Mouse (Mus musculus) C2C12 (cell line): ENCODE data around the gene Npl. TPM values are rescaled to one million over a fixed set of nuclear protein-coding genes. Genes with fewer than 3 reads are reported as not detected.
"Not testable (repeated sequence)": the region's sequence is repeated elsewhere in the genome, so short reads cannot be mapped to it uniquely, and the experiment has no call there.

Experiments used
- H3K27me3 ChIP-seq: one replicate; pipeline ENCODE4 v1.6.1; 2011; ENCODE audit not compliant: control insufficient read depth, insufficient read depth, insufficient read length
- H3K36me3 ChIP-seq: one replicate; pipeline ENCODE4 v1.6.1; 2011; ENCODE audit not compliant: control insufficient read depth, insufficient read depth
- H3K4me3 ChIP-seq: one replicate; pipeline ENCODE4 v1.5.1; 2011; ENCODE audit warnings: mild to moderate bottlenecking, control low read depth; ENCODE audit not compliant: poor library complexity, insufficient read depth, severe bottlenecking
- H3K79me2 ChIP-seq: one replicate; pipeline ENCODE4 v1.6.1; 2011; ENCODE audit not compliant: control insufficient read depth, insufficient read depth
- H3K79me3 ChIP-seq: one replicate; pipeline ENCODE4 v1.6.1; 2011; ENCODE audit warnings: low read depth, control low read depth
- H3ac ChIP-seq: one replicate; pipeline ENCODE3; 2011; ENCODE audit warnings: low read depth; ENCODE audit not compliant: control insufficient read depth, insufficient read length
- CEBPB ChIP-seq: IDR thresholded peaks from one replicate; pipeline ENCODE4 v1.6.1; 2011; ENCODE audit warnings: low read depth, mild to moderate bottlenecking, control low read depth, moderate library complexity
- CTCF ChIP-seq: IDR thresholded peaks from one replicate; pipeline ENCODE4 v1.5.1; 2011; ENCODE audit not compliant: control insufficient read depth, insufficient read depth, insufficient read length
- FOSL1 ChIP-seq: IDR thresholded peaks from one replicate; pipeline ENCODE4 v1.8.0; 2011; ENCODE audit warnings: mild to moderate bottlenecking, low read length; ENCODE audit not compliant: poor library complexity, insufficient read depth, severe bottlenecking
- MAX ChIP-seq: IDR thresholded peaks from one replicate; pipeline ENCODE4 v1.6.1; 2011; ENCODE audit warnings: mild to moderate bottlenecking, control low read depth
- MYOD1 ChIP-seq: IDR thresholded peaks from one replicate; pipeline ENCODE4 v1.6.1; 2011; ENCODE audit warnings: low read depth; ENCODE audit not compliant: control insufficient read depth, insufficient read length
- MYOG ChIP-seq: IDR thresholded peaks from one replicate; pipeline ENCODE4 v1.6.1; 2011; ENCODE audit not compliant: control insufficient read depth, insufficient read length; ENCODE audit errors: extremely low read depth
- USF1 ChIP-seq: IDR thresholded peaks from one replicate; pipeline ENCODE4 v1.6.1; 2011; ENCODE audit warnings: low read depth, mild to moderate bottlenecking, control low read depth, moderate library complexity
- polyA plus RNA-seq: library from polyadenylated mRNA; unstranded; fragments of >200 nt; fragmentation: generic; extraction: Trizol; gene quantifications from one replicate; pipeline ENCODE4 v1.2.1, GENCODE M21; 2012; ENCODE audit warnings: missing spikeins

Gene Npl
- polyA plus RNA-seq, 1 experiment: 0.26 TPM

GRCm38 (mm10) chr1:153535611-153536010 is 14.2 kb downstream of the Npl start:
- Histone ChIP-seq H3K27me3 (no peaks in the 10 kb centered on the region), H3K4me3 (no peak overlapping the region), H3K79me3 (no peaks in the 10 kb centered on the region), H3K36me3 (no peaks in the 10 kb centered on the region), H3K79me2 (no peaks in the 10 kb centered on the region), H3ac (no peak overlapping the region)
- no peak for TF ChIP-seq CTCF
- no peak for TF ChIP-seq CEBPB
- no peak for TF ChIP-seq MAX
- no peak for TF ChIP-seq USF1
- no peak for TF ChIP-seq MYOD1
- no peak for TF ChIP-seq FOSL1
- no peak for TF ChIP-seq MYOG

GRCm38 (mm10) chr1:153532896-153533295 is 16.9 kb downstream of the Npl start:
- H3ac ChIP-seq, H3K79me2 ChIP-seq, H3K4me3 ChIP-seq, H3K79me3 ChIP-seq, H3K36me3 ChIP-seq, H3K27me3 ChIP-seq: not testable (repeated sequence)

DNA sequence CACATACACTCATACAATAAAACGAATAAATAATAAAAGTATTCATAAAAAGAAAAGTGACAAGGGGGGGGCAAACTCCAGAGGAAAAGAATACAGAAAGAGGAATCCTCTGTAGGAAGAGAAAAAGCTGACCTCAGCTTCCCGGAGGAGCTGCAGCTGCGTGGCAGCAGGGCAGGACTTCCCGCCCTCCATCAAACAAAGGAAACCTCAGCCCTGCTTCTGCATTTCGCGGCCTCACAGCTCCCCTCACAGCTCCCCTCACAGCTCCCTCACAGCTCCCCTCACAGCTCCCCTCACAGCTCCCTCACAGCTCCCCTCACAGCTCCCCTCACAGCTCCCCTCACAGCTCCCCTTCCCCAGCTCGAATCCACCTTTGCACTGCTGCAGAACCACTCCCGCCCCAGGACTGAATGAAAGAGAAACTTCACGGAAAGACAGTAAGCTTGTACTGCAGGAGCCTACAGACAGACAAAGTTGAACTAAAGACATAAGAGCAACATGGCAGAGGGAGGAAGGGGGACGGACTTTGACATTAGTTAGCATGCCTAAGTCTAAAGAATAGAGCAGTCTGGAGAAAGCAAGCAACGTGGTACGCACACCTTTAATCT is 17.5 kb downstream of the Npl start:
- Histone ChIP-seq H3K27me3 (no peaks in the 10 kb centered on the region), H3K79me3 (no peaks in the 10 kb centered on the region), H3K4me3 (no peak overlapping the region), H3ac (no peak overlapping the region), H3K79me2 (no peaks in the 10 kb centered on the region), H3K36me3 (no peaks in the 10 kb centered on the region)
- no peak for TF ChIP-seq CEBPB
- no peak for TF ChIP-seq MYOD1
- no peak for TF ChIP-seq MYOG
- TF ChIP-seq MAX: no peak
- no peak for TF ChIP-seq USF1
- TF ChIP-seq FOSL1: no peak
- TF ChIP-seq CTCF: no peak

- no peak overlapping the region for H3ac ChIP-seq
- H3K36me3 ChIP-seq: no peaks in the 10 kb centered on the region
- H3K79me3 ChIP-seq: no peaks in the 10 kb centered on the region
- no peak for TF ChIP-seq CEBPB
- no peak for TF ChIP-seq MAX
- TF ChIP-seq MYOD1: no peak
- no peak for TF ChIP-seq CTCF
- TF ChIP-seq MYOG: no peak
- no peak for TF ChIP-seq FOSL1
- no peak for TF ChIP-seq USF1
- no peaks in the 10 kb centered on the region for H3K79me2 ChIP-seq
- no peak overlapping the region for H3K4me3 ChIP-seq
- H3K27me3 ChIP-seq: no peaks in the 10 kb centered on the region
These were observed 18.1 kb downstream of the Npl start for GRCm38 (mm10) chr1:153531677-153532233.

DNA sequence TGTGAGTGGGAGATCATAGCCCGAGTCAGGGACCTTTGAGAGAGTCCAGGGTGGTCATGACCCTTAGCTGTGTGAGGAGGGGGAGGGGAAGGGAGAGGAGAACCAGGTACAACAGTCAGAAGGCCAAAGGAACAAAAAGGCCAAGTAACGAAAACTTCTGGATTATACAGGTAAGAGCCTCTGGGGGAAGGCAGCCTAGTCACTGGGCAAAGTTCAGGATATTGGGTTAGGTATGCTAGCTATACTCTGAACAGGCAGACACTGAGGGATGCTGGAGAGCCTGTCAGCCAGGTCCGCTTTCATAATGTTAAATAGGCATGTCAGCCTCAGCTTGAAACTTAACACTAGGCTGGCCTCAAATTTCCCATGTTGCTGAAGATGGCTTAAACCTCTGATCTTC is 27.7 kb downstream of the Npl start:
- Histone ChIP-seq H3ac (no peak overlapping the region), H3K79me3 (no peaks in the 10 kb centered on the region), H3K36me3 (no peaks in the 10 kb centered on the region), H3K79me2 (no peaks in the 10 kb centered on the region), H3K4me3 (no peak overlapping the region), H3K27me3 (no peaks in the 10 kb centered on the region)
- no peak for TF ChIP-seq USF1
- TF ChIP-seq MYOD1: no peak
- TF ChIP-seq FOSL1: no peak
- no peak for TF ChIP-seq CEBPB
- TF ChIP-seq MAX: no peak
- no peak for TF ChIP-seq CTCF
- TF ChIP-seq MYOG: no peak

DNA sequence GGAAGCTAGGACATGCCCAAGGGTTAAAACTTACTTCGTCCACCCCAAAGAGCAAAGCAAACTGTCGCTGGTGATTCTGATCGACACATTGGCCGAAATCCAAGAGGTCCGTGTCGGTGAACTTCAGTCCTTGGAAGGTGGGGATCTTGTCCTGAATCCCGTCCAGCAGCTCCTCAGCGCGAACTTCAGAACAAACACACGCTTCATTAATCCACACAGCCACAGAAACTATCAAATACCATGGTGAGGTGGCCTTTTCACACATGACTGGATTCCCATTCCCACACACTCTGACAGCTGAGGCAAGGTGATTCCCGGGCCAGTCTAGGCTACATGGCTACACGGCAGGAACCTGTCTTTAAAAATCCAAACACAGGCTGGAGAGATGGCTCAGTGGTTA is 34.5 kb downstream of the Npl start:
- no peak for TF ChIP-seq CEBPB
- TF ChIP-seq USF1: no peak
- peaks cover 6% of the 10 kb centered on the region for H3K27me3 ChIP-seq
- no peaks in the 10 kb centered on the region for H3K79me3 ChIP-seq

More for the DNA sequence above, 34.5 kb downstream of the Npl start:
- no peaks in the 10 kb centered on the region for H3K36me3 ChIP-seq
- H3K79me2 ChIP-seq: no peaks in the 10 kb centered on the region
- no peak overlapping the region for H3K4me3 ChIP-seq
- H3ac ChIP-seq: no peak overlapping the region
